Mouse (Mus musculus): ENCODE results near the gene Olfr1512. TPM values are rescaled to one million over a fixed set of nuclear protein-coding genes. Genes with fewer than 3 reads are reported as not detected.

Gene Olfr1512
- polyA plus RNA-seq, 1 experiment, result 0.04 TPM

GRCm38 (mm10) chr14:52327910-52328812 is 50.8 kb downstream of the Olfr1512 start, which contains the start of gene Sall2:
Gene Sall2 (minus strand): TSS chr14:52328762.
- no peak for DNase-seq
- no peaks in the 10 kb centered on the region for H3K36me3 ChIP-seq (ENCODE audit: control insufficient read depth, insufficient read depth, low read length)
- H3K27me3 ChIP-seq (ENCODE audit: control insufficient read depth, insufficient read depth, low read length), result peaks cover 9% of the 10 kb centered on the region
- no peak within 1 kb of the TSS for H3K27ac ChIP-seq (ENCODE audit: control insufficient read depth, insufficient read depth, low read length)
- H3K4me1 ChIP-seq (replicated peaks; ENCODE audit: control insufficient read depth, insufficient read depth, low read length), result no peaks in the 10 kb centered on the region
- H3K4me3 ChIP-seq (ENCODE audit: control insufficient read depth, insufficient read depth, low read length), result no peak within 1 kb of the TSS
- no peak for TF ChIP-seq POLR2A (IDR thresholded peaks at IDR 0.05; ENCODE audit: control insufficient read depth, extremely low read depth, insufficient read depth, low read length, poor library complexity)
- no peak for TF ChIP-seq CTCF (IDR thresholded peaks at IDR 0.05; ENCODE audit: borderline replicate concordance, control insufficient read depth, extremely low read depth, insufficient read depth, low read length, poor library complexity)
- WGBS, result 7% methylated on average over 26 of the region's 26 CpGs

DNA sequence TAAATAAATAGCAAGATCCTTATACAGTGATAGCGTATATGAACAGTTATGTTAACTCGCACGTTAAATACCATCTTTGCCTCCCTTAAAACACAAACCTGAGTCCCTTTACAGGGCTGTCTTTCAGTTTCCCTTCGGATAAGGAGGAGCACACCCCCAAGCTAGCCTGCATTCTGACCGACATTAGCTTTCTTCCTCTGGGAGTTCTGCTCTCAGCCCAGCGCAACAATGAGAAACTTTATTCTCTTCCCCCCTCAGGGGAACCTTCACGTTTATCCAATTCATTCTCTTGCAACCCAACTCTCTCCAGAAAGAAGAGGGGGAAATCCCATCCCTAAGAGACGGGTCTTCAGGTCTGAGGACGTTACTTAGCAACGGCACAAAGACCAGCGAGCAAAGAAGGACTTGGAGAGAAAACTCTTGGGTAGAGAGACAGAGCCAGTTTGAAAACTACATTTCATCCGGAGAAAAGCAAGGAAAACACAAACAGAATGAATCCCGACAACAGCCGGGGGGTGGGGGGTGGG is 51.5 kb downstream of the Olfr1512 start:
- no peaks in the 10 kb centered on the region for H3K36me3 ChIP-seq (ENCODE audit: control insufficient read depth, insufficient read depth, low read length)
- peaks cover 9% of the 10 kb centered on the region for H3K27me3 ChIP-seq (ENCODE audit: control insufficient read depth, insufficient read depth, low read length)
- TF ChIP-seq CTCF (IDR thresholded peaks at IDR 0.05; ENCODE audit: borderline replicate concordance, control insufficient read depth, extremely low read depth, insufficient read depth, low read length, poor library complexity), result no peak
- TF ChIP-seq POLR2A (IDR thresholded peaks at IDR 0.05; ENCODE audit: control insufficient read depth, extremely low read depth, insufficient read depth, low read length, poor library complexity), result no peak
- no peak for DNase-seq
- no peak overlapping the region for H3K4me3 ChIP-seq (ENCODE audit: control insufficient read depth, insufficient read depth, low read length)
- H3K4me1 ChIP-seq (replicated peaks; ENCODE audit: control insufficient read depth, insufficient read depth, low read length), result no peaks in the 10 kb centered on the region
- WGBS, result 11% methylated on average over 14 of the region's 14 CpGs
- no peak overlapping the region for H3K27ac ChIP-seq (ENCODE audit: control insufficient read depth, insufficient read depth, low read length)

GRCm38 (mm10) chr14:52325890-52326289 is 53.1 kb downstream of the Olfr1512 start:
- Histone ChIP-seq H3K27me3 (ENCODE audit: control insufficient read depth, insufficient read depth, low read length) (peaks cover 9% of the 10 kb centered on the region), H3K36me3 (ENCODE audit: control insufficient read depth, insufficient read depth, low read length) (no peaks in the 10 kb centered on the region), H3K4me1 (replicated peaks; ENCODE audit: control insufficient read depth, insufficient read depth, low read length) (no peaks in the 10 kb centered on the region), H3K4me3 (ENCODE audit: control insufficient read depth, insufficient read depth, low read length) (no peak overlapping the region), H3K27ac (ENCODE audit: control insufficient read depth, insufficient read depth, low read length) (no peak overlapping the region)
- WGBS, result 45% methylated on average over 4 of the region's 4 CpGs
- TF ChIP-seq CTCF (IDR thresholded peaks at IDR 0.05; ENCODE audit: borderline replicate concordance, control insufficient read depth, extremely low read depth, insufficient read depth, low read length, poor library complexity), result no peak
- no peak for TF ChIP-seq POLR2A (IDR thresholded peaks at IDR 0.05; ENCODE audit: control insufficient read depth, extremely low read depth, insufficient read depth, low read length, poor library complexity)
- DNase-seq, result no peak

Other genes starting within 250 kb of the Olfr1512 start
- gene Supt16, start 181.8 kb downstream of the Olfr1512 start, polyA plus RNA-seq (2012; rRNA removed), result 19.1 and 22.8 TPM in 2 replicates
- gene Chd8, start 121.4 kb downstream of the Olfr1512 start, polyA plus RNA-seq (2012; rRNA removed), result 66.6 and 70.2 TPM in 2 replicates
- 73.5 and 96.7 TPM in 2 replicates for gene Tox4, start 100.0 kb downstream of the Olfr1512 start, polyA plus RNA-seq (2012; rRNA removed)
- 12.8 and 15.3 TPM in 2 replicates for gene Rab2b, start 99.6 kb downstream of the Olfr1512 start, polyA plus RNA-seq (2012; rRNA removed)
- 51.4 and 54.2 TPM in 2 replicates for gene Mettl3, start 74.0 kb downstream of the Olfr1512 start, polyA plus RNA-seq (2012; rRNA removed)
- gene Sall2, start 50.4 kb downstream of the Olfr1512 start, polyA plus RNA-seq (2012; rRNA removed), result 23.3 and 24.7 TPM in 2 replicates
- not detected in 2 replicates for gene Olfr1513, start 22.8 kb downstream of the Olfr1512 start, polyA plus RNA-seq (2012; rRNA removed)
- not detected in 2 replicates for gene Olfr1511, start 18.2 kb upstream of the Olfr1512 start, polyA plus RNA-seq (2012; rRNA removed)
- not detected in 2 replicates for gene Olfr1510, start 35.2 kb upstream of the Olfr1512 start, polyA plus RNA-seq (2012; rRNA removed)
- gene Olfr1509, start 63.8 kb upstream of the Olfr1512 start, polyA plus RNA-seq (2012; rRNA removed), result not detected in 2 replicates
- gene Olfr1508, start 88.3 kb upstream of the Olfr1512 start, polyA plus RNA-seq (2012; rRNA removed), result not detected in 2 replicates
- gene Olfr1507, start 116.6 kb upstream of the Olfr1512 start, polyA plus RNA-seq (2012; rRNA removed), result 0.28 and 0.52 TPM in 2 replicates